Comparison of ENCODE assay signal across 10 mouse cellular contexts in the genomic region with DNA sequence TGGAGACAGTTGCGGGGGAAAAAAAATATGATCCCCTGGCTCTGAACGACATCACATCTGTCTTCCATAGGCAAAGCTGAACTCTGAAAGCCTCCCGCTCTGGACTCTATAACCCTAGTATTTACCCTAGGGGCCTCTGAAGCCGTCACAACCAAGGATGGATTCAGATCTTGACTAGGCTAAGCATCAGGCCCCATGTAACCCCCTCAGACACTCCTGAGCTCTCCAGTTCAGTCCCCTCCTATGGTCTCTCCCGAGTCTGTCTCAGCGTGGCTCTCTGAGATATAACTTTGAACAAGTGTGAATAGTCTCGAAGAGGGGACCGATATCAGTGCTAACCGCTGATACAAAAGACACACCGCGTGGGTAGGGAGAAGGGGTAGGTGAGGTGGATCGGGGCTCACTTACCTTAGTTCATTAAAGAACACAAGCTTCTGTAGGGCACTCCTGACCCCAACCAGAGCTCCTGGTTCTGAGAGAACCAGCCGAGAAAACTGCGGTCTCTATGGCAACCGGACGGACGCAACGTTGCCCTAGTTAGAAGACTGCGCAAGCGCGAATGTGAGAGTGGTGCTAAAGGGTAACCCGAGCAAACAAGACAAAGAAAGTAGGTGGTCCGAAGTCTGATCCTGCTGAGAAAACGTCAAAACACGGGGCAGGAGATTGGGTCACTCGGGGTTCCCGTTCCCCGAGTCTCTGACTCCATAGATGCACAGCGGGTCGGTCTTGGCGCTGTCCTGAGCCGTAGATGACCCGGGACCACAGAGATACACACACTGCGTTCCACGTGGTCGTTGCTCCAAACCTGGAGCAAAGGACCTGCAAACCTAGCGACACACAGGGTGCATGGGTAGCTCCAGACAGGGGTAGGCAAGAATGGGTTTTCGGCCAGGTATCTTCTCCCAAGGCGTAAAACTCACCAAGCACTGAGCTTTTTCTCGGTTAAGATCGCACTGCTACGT. TPM values are rescaled to one million over a fixed set of nuclear protein-coding genes. Genes with fewer than 3 reads are reported as not detected.
DNase-seq lines count a peak whose midpoint lies in the region; ATAC-seq and TF ChIP-seq lines count a peak whose summit lies in the region.
"Had no signal": no experiment of that assay in that cellular context is flagged by ENCODE, and none has a peak within 500 bp of the region (broad histone marks: within the 10 kb centered on the region; RNA-seq: fewer than 3 reads in every experiment).

No protein-coding gene starts in this region.

- intact Hi-C loops in heart, postnatal 25 days (cut with DNase I): no loop called here

- H3K9me3 ChIP-seq in embryonic facial prominence, embryonic 11.5 days (replicated peaks; ENCODE audit: control insufficient read depth, low read length): no peaks in the 10 kb centered on the region
- H3K9me3 ChIP-seq in heart, embryonic 14.5 days (ENCODE audit: control insufficient read depth, low read length): no peaks in the 10 kb centered on the region
- no peaks in the 10 kb centered on the region for H3K9me3 ChIP-seq in kidney, embryonic 16.5 days (ENCODE audit: low read length)
- H3K9me3 ChIP-seq in limb, embryonic 14.5 days (ENCODE audit: control insufficient read depth, low read length): no peaks in the 10 kb centered on the region
- no peaks in the 10 kb centered on the region for H3K9me3 ChIP-seq in midbrain, embryonic 13.5 days
- no peaks in the 10 kb centered on the region for H3K9me3 ChIP-seq in stomach, embryonic 14.5 days (ENCODE audit: control insufficient read depth, low read depth, low read length)

- no peak overlapping the region for H3K27ac ChIP-seq in embryonic facial prominence, embryonic 11.5 days (replicated peaks; ENCODE audit: low read depth, low read length)
- no peak overlapping the region for H3K27ac ChIP-seq in heart, embryonic 14.5 days (replicated peaks in 1 of 2; ENCODE audit: control insufficient read depth in 1 of 2, insufficient read depth in 1 of 2, low read depth in 2 of 2, low read length in 2 of 2)
- 0 out of 2 replicates have a peak overlapping the region, but pooled peaks have one; percentile 41 for H3K27ac ChIP-seq in kidney, embryonic 16.5 days (ENCODE audit: low read length)
- no peak overlapping the region for H3K27ac ChIP-seq in limb, embryonic 14.5 days (replicated peaks; ENCODE audit: low read depth, low read length)
- peak overlapping the region; percentile 72; the same call in 1 of the 2 replicates for H3K27ac ChIP-seq in midbrain, embryonic 13.5 days
- no peak overlapping the region for H3K27ac ChIP-seq in stomach, embryonic 14.5 days (ENCODE audit: low read length)

- TF ChIP-seq POLR2A in limb, embryonic 14.5 days (IDR thresholded peaks at IDR 0.05; ENCODE audit: borderline replicate concordance, extremely low read depth, insufficient read depth, insufficient read length): no peak

- ATAC-seq in embryonic facial prominence, embryonic 11.5 days (replicated peaks; ENCODE audit: insufficient number of reproducible peaks, low FRiP score, low TSS enrichment, low read depth): peak; percentile 73
- ATAC-seq in heart, embryonic 14.5 days (ENCODE audit: insufficient number of reproducible peaks, insufficient read depth, low FRiP score, low read depth): no peak
- peak; percentile 85 for ATAC-seq in kidney, embryonic 16.5 days (ENCODE audit: low FRiP score, low TSS enrichment)
- ATAC-seq in limb, embryonic 14.5 days (ENCODE audit: low FRiP score, low read depth): peak; percentile 88
- peak; percentile 95 for ATAC-seq in midbrain, embryonic 13.5 days
- ATAC-seq in stomach, embryonic 14.5 days (ENCODE audit: insufficient number of reproducible peaks, insufficient read depth, low FRiP score, low read depth): peak; percentile 82; the same call in 1 of the 2 replicates

- no peaks in the 10 kb centered on the region for H3K27me3 ChIP-seq in embryonic facial prominence, embryonic 11.5 days (ENCODE audit: control insufficient read depth, insufficient read depth, low read length)
- no peaks in the 10 kb centered on the region for H3K27me3 ChIP-seq in heart, embryonic 14.5 days (ENCODE audit: control insufficient read depth, insufficient read depth, low read length)
- no peaks in the 10 kb centered on the region for H3K27me3 ChIP-seq in kidney, embryonic 16.5 days (ENCODE audit: insufficient read depth, low read length)
- H3K27me3 ChIP-seq in limb, embryonic 14.5 days (ENCODE audit: control insufficient read depth, insufficient read depth, low read length): no peaks in the 10 kb centered on the region
- H3K27me3 ChIP-seq in midbrain, embryonic 13.5 days: no peaks in the 10 kb centered on the region
- H3K27me3 ChIP-seq in stomach, embryonic 14.5 days (ENCODE audit: control insufficient read depth, insufficient read depth, low read length): no peaks in the 10 kb centered on the region

- H3K4me1 ChIP-seq in embryonic facial prominence, embryonic 11.5 days (ENCODE audit: control insufficient read depth, insufficient read depth, low read length): no peaks in the 10 kb centered on the region
- peaks cover 0 to 9% of the 10 kb centered on the region in 2 experiments; a peak in 3 of 4 replicates for H3K4me1 ChIP-seq in heart, embryonic 14.5 days (ENCODE audit: control insufficient read depth in 2 of 2, insufficient read depth in 2 of 2, low read length in 2 of 2)
- peaks cover 9% of the 10 kb centered on the region for H3K4me1 ChIP-seq in kidney, embryonic 16.5 days (ENCODE audit: insufficient read depth, low read length)
- H3K4me1 ChIP-seq in limb, embryonic 14.5 days (ENCODE audit: control insufficient read depth, insufficient read depth, low read length): no peaks in the 10 kb centered on the region
- H3K4me1 ChIP-seq in midbrain, embryonic 13.5 days (replicated peaks): peaks cover 12% of the 10 kb centered on the region; the same call in 1 of the 2 replicates
- 0 out of 2 replicates have a peak, but pooled peaks cover 4% of the 10 kb centered on the region for H3K4me1 ChIP-seq in stomach, embryonic 14.5 days (ENCODE audit: control insufficient read depth, insufficient read depth, low read length)

- peak overlapping the region; percentile 40 for H3K4me3 ChIP-seq in embryonic facial prominence, embryonic 11.5 days (ENCODE audit: low read depth, low read length)
- peak overlapping the region; percentile 42 to 57 for H3K4me3 ChIP-seq in heart, embryonic 14.5 days (ENCODE audit: control insufficient read depth in 1 of 2, insufficient read depth in 1 of 2, low read depth in 1 of 2, low read length in 2 of 2)
- peak overlapping the region; percentile 52 for H3K4me3 ChIP-seq in kidney, embryonic 16.5 days (ENCODE audit: low read length)
- peak overlapping the region; percentile 36 for H3K4me3 ChIP-seq in limb, embryonic 14.5 days (replicated peaks; ENCODE audit: low read length)
- peak overlapping the region; percentile 51 for H3K4me3 ChIP-seq in midbrain, embryonic 13.5 days (replicated peaks)
- peak overlapping the region; percentile 39 for H3K4me3 ChIP-seq in stomach, embryonic 14.5 days (ENCODE audit: low read depth, low read length)

- no peaks in the 10 kb centered on the region for H3K36me3 ChIP-seq in embryonic facial prominence, embryonic 11.5 days (replicated peaks; ENCODE audit: control insufficient read depth, insufficient read depth, low read depth, low read length)
- H3K36me3 ChIP-seq in heart, embryonic 14.5 days (ENCODE audit: control insufficient read depth, insufficient read depth, low read length): no peaks in the 10 kb centered on the region
- H3K36me3 ChIP-seq in kidney, embryonic 16.5 days (ENCODE audit: insufficient read depth, low read length): no peaks in the 10 kb centered on the region
- no peaks in the 10 kb centered on the region for H3K36me3 ChIP-seq in limb, embryonic 14.5 days (ENCODE audit: control insufficient read depth, insufficient read depth, low read length)
- H3K36me3 ChIP-seq in midbrain, embryonic 13.5 days: no peaks in the 10 kb centered on the region
- no peaks in the 10 kb centered on the region for H3K36me3 ChIP-seq in stomach, embryonic 14.5 days (ENCODE audit: control insufficient read depth, insufficient read depth, low read length)

- DNase-seq in heart, adult 11 months: peak; percentile 91
- DNase-seq in heart, postnatal 25 days (ENCODE audit: low spot score): no peak
- peak; percentile 98 for DNase-seq in embryonic facial prominence, embryonic 11.5 days (ENCODE audit: low spot score)
- DNase-seq in limb, embryonic 14.5 days (ENCODE audit: low spot score): peak; percentile 87

- 9% methylated on average over 42 of the region's 42 CpGs for WGBS in embryonic facial prominence, embryonic 11.5 days
- 11% methylated on average over 42 of the region's 42 CpGs for WGBS in heart, embryonic 14.5 days
- 8% methylated on average over 42 of the region's 42 CpGs for WGBS in kidney, embryonic 16.5 days
- WGBS in limb, embryonic 14.5 days: 9% methylated on average over 42 of the region's 42 CpGs
- 8% methylated on average over 42 of the region's 42 CpGs for WGBS in midbrain, embryonic 13.5 days
- 9% methylated on average over 42 of the region's 42 CpGs for WGBS in stomach, embryonic 14.5 days

- H3K9ac ChIP-seq in embryonic facial prominence, embryonic 11.5 days (replicated peaks; ENCODE audit: low read length): peak overlapping the region; percentile 73
- peak overlapping the region; percentile 67 for H3K9ac ChIP-seq in heart, embryonic 14.5 days (ENCODE audit: low read length)
- peak overlapping the region; percentile 73 for H3K9ac ChIP-seq in kidney, embryonic 16.5 days (replicated peaks; ENCODE audit: low read length)
- H3K9ac ChIP-seq in limb, embryonic 14.5 days (ENCODE audit: low read depth, low read length, severe bottlenecking): peak overlapping the region; percentile 62
- H3K9ac ChIP-seq in midbrain, embryonic 13.5 days (replicated peaks): peak overlapping the region; percentile 69
- H3K9ac ChIP-seq in stomach, embryonic 14.5 days (replicated peaks; ENCODE audit: low read depth, low read length): 0 out of 2 replicates have a peak overlapping the region, but pooled peaks have one; percentile 18

- H3K4me2 ChIP-seq in embryonic facial prominence, embryonic 11.5 days (ENCODE audit: low read depth, low read length): peak overlapping the region; percentile 66
- H3K4me2 ChIP-seq in heart, embryonic 14.5 days (ENCODE audit: low read length): peak overlapping the region; percentile 79
- H3K4me2 ChIP-seq in kidney, embryonic 16.5 days (replicated peaks; ENCODE audit: low read depth, low read length): peak overlapping the region; percentile 93
- peak overlapping the region; percentile 65 for H3K4me2 ChIP-seq in limb, embryonic 14.5 days (replicated peaks; ENCODE audit: low read depth, low read length, severe bottlenecking)
- H3K4me2 ChIP-seq in midbrain, embryonic 13.5 days (replicated peaks): peak overlapping the region; percentile 84
- H3K4me2 ChIP-seq in stomach, embryonic 14.5 days (replicated peaks; ENCODE audit: low read depth, low read length): peak overlapping the region; percentile 89

RNA-seq across cellular contexts. Expression of gene Tekt1, which starts 0.6 kb away (rescaled TPM):
- not detected for total RNA-seq in heart, postnatal 25 days (2021)
- 6.3 and 6.4 TPM in 2 replicates for polyA plus RNA-seq in embryonic facial prominence, embryonic 11.5 days (2014; fragmentation: Nextera tagmentation; extraction: Ambion mirVana)
- 0.19 and 0.28 TPM in 2 replicates for polyA plus RNA-seq in heart, embryonic 14.5 days (2014; fragmentation: Nextera tagmentation; extraction: Ambion mirVana)
- polyA plus RNA-seq in kidney, embryonic 16.5 days (2015; fragmentation: Nextera tagmentation; extraction: Ambion mirVana): 6.1 and 6.5 TPM in 2 replicates
- polyA plus RNA-seq in limb, embryonic 14.5 days (2012; rRNA removed): 0.87 and 1.3 TPM in 2 replicates
- 1.5 and 2.2 TPM in 2 replicates for polyA plus RNA-seq in limb, embryonic 14.5 days (2014; fragmentation: Nextera tagmentation; extraction: Ambion mirVana)
- 6.4 and 6.8 TPM in 2 replicates for polyA plus RNA-seq in midbrain, embryonic 13.5 days (2015; fragmentation: Nextera tagmentation; extraction: Ambion mirVana)
- polyA plus RNA-seq in stomach, embryonic 14.5 days (2014; fragmentation: Nextera tagmentation; extraction: Ambion mirVana): 0.18 and 1.2 TPM in 2 replicates
- total RNA-seq: neutrophil, adult 5-6 weeks had no signal

RNA-seq across cellular contexts. Expression of gene Fbxo39, which starts 47.4 kb away (rescaled TPM):
- total RNA-seq in heart, postnatal 25 days (2021): not detected
- not detected in 2 replicates for polyA plus RNA-seq in embryonic facial prominence, embryonic 11.5 days (2014; fragmentation: Nextera tagmentation; extraction: Ambion mirVana)
- not detected in 2 replicates for polyA plus RNA-seq in heart, embryonic 14.5 days (2014; fragmentation: Nextera tagmentation; extraction: Ambion mirVana)
- polyA plus RNA-seq in kidney, embryonic 16.5 days (2015; fragmentation: Nextera tagmentation; extraction: Ambion mirVana): not detected in 2 replicates
- not detected in 2 replicates for polyA plus RNA-seq in limb, embryonic 14.5 days (2012; rRNA removed)
- not detected in 2 replicates for polyA plus RNA-seq in limb, embryonic 14.5 days (2014; fragmentation: Nextera tagmentation; extraction: Ambion mirVana)
- polyA plus RNA-seq in midbrain, embryonic 13.5 days (2015; fragmentation: Nextera tagmentation; extraction: Ambion mirVana): not detected in 2 replicates
- polyA plus RNA-seq in stomach, embryonic 14.5 days (2014; fragmentation: Nextera tagmentation; extraction: Ambion mirVana): not detected in 2 replicates
- total RNA-seq: CH12.LX had no signal

RNA-seq across cellular contexts. Expression of gene Smtnl2, which starts 49.8 kb away (rescaled TPM):
- total RNA-seq in heart, postnatal 25 days (2021): 10 to 100 TPM; 19.0 to 21.6 TPM
- 8.0 TPM in 2 replicates for polyA plus RNA-seq in embryonic facial prominence, embryonic 11.5 days (2014; fragmentation: Nextera tagmentation; extraction: Ambion mirVana)
- 116 and 122 TPM in 2 replicates for polyA plus RNA-seq in heart, embryonic 14.5 days (2014; fragmentation: Nextera tagmentation; extraction: Ambion mirVana)
- 109 and 124 TPM in 2 replicates for polyA plus RNA-seq in kidney, embryonic 16.5 days (2015; fragmentation: Nextera tagmentation; extraction: Ambion mirVana)
- 23.9 and 24.2 TPM in 2 replicates for polyA plus RNA-seq in limb, embryonic 14.5 days (2012; rRNA removed)
- polyA plus RNA-seq in limb, embryonic 14.5 days (2014; fragmentation: Nextera tagmentation; extraction: Ambion mirVana): 31.9 and 33.2 TPM in 2 replicates
- polyA plus RNA-seq in midbrain, embryonic 13.5 days (2015; fragmentation: Nextera tagmentation; extraction: Ambion mirVana): 3.2 and 3.8 TPM in 2 replicates
- 28.8 and 31.6 TPM in 2 replicates for polyA plus RNA-seq in stomach, embryonic 14.5 days (2014; fragmentation: Nextera tagmentation; extraction: Ambion mirVana)
- total RNA-seq: neutrophil, adult 5-6 weeks had no signal

Comparison
In these comparisons a context has a peak if more than half of its experiments do, and no peak if none do; other contexts are left out.
1. H3K27ac ChIP-seq: peak in kidney, embryonic 16.5 days (single experiment) and midbrain, embryonic 13.5 days (single experiment); none in embryonic facial prominence, embryonic 11.5 days (single experiment), heart, embryonic 14.5 days (0 of 2), limb, embryonic 14.5 days (single experiment) and stomach, embryonic 14.5 days (single experiment).
2. H3K9ac ChIP-seq: peak in every context shown above with its lines; median percentile 73 in embryonic facial prominence, embryonic 11.5 days; 73 in kidney, embryonic 16.5 days; 69 in midbrain, embryonic 13.5 days; 67 in heart, embryonic 14.5 days; 62 in limb, embryonic 14.5 days; 18 in stomach, embryonic 14.5 days.
3. Peak in every context shown above with its lines, with median percentiles within 50 percentile points of each other: H3K4me2 ChIP-seq and H3K4me3 ChIP-seq.